Mouse (Mus musculus) neural tube, embryonic 10.5 days (tissue): ENCODE measurements at regions not wholly inside any gene's neighbourhood (a gene's known extent, or its start where the extent isn't known, plus 50 kb on each side); places are given as distances from the start of the nearest gene placed in this dataset.

Source experiments
- DNase-seq: peaks from one replicate; pipeline ENCODE4 v3.0.0-alpha.2; 2017; ENCODE audit warnings: low spot score; ENCODE audit errors: extremely low spot score

- DNase-seq: no peak
Measured at GRCm38 (mm10) chr4:45713046-45713706, 85.6 kb upstream of the Aldh1b1 start.

GRCm38 (mm10) chr4:45703997-45704396 lies 94.8 kb upstream of the Aldh1b1 start:
- DNase-seq: no peak

- DNase-seq: no peak
Measured at GRCm38 (mm10) chr4:45699601-45700000, 99.2 kb upstream of the Aldh1b1 start.

- no peak for DNase-seq
Measured at GRCm38 (mm10) chr4:45695239-45695638, 103.6 kb upstream of the Aldh1b1 start.

GRCm38 (mm10) chr4:45689991-45690916 lies 108.6 kb upstream of the Aldh1b1 start:
- no peak for DNase-seq

- no peak for DNase-seq
Measured at GRCm38 (mm10) chr4:45689572-45689971, 109.2 kb upstream of the Aldh1b1 start.

- no peak for DNase-seq
Measured at GRCm38 (mm10) chr4:45688233-45688632, 110.6 kb upstream of the Aldh1b1 start.

GRCm38 (mm10) chr4:45685031-45685430 lies 113.8 kb upstream of the Aldh1b1 start:
- no peak for DNase-seq

- no peak for DNase-seq
Measured at GRCm38 (mm10) chr4:45683205-45683604, 115.6 kb upstream of the Aldh1b1 start.

- no peak for DNase-seq
Measured at GRCm38 (mm10) chr4:45682746-45683145, 116.1 kb upstream of the Aldh1b1 start.

- DNase-seq: no peak
Measured at GRCm38 (mm10) chr4:45676137-45676536, 122.7 kb upstream of the Aldh1b1 start.

- no peak for DNase-seq
Measured at GRCm38 (mm10) chr4:45674291-45674690, 124.5 kb upstream of the Aldh1b1 start.

GRCm38 (mm10) chr4:45673081-45673819 lies 125.6 kb upstream of the Aldh1b1 start:
- DNase-seq: no peak

GRCm38 (mm10) chr4:45672262-45673076 lies 126.4 kb upstream of the Aldh1b1 start:
- no peak for DNase-seq

GRCm38 (mm10) chr4:45664372-45664771 lies 132.1 kb upstream of the Shb start:
- no peak for DNase-seq

- no peak for DNase-seq
Measured at GRCm38 (mm10) chr4:45657350-45657978, 125.2 kb upstream of the Shb start.

GRCm38 (mm10) chr4:45655780-45656179 lies 123.5 kb upstream of the Shb start:
- no peak for DNase-seq

- no peak for DNase-seq
Measured at GRCm38 (mm10) chr4:45654804-45655155, 122.5 kb upstream of the Shb start.

- DNase-seq: peak; percentile 68
Measured at GRCm38 (mm10) chr4:45654019-45654803, 121.9 kb upstream of the Shb start.
